Mouse (Mus musculus) ovary, postnatal 10 days (tissue): Measurements from ENCODE around the gene Rmi1.
"Not testable (repeated sequence)": the region's sequence is repeated elsewhere in the genome, so short reads cannot be mapped to it uniquely, and the experiment has no call there.

ENCODE experiments used
- DNase-seq: peaks from one replicate; pipeline ENCODE4 v3.0.0; 2022; ENCODE audit warnings: low spot score

Rmi1 gene

GRCm38 (mm10) chr13:58402003-58402743 lies at the start of gene Rmi1:
Gene Rmi1 (plus strand): TSS chr13:58402248.
- DNase-seq = peak; percentile 99

- DNase-seq = no peak
Measured at GRCm38 (mm10) chr13:58352996-58353395, 49.1 kb upstream of the Rmi1 start.

GRCm38 (mm10) chr13:58358629-58359303 lies 43.3 kb upstream of the Rmi1 start, which contains the start of gene Kif27:
Gene Kif27 (minus strand): TSS chr13:58359122.
- peak; percentile 53 for DNase-seq

GRCm38 (mm10) chr13:58359304-58359653 lies 42.8 kb upstream of the Rmi1 start:
- DNase-seq = no peak

GRCm38 (mm10) chr13:58364353-58365175 lies 37.5 kb upstream of the Rmi1 start:
- DNase-seq = no peak

- not testable (repeated sequence) for DNase-seq
Measured at GRCm38 (mm10) chr13:58365179-58365578, 36.9 kb upstream of the Rmi1 start.

GRCm38 (mm10) chr13:58366373-58366772 lies 35.7 kb upstream of the Rmi1 start:
- no peak for DNase-seq

GRCm38 (mm10) chr13:58367641-58368040 lies 34.4 kb upstream of the Rmi1 start:
- DNase-seq = no peak

- DNase-seq = no peak
Measured at GRCm38 (mm10) chr13:58368835-58369234, 33.2 kb upstream of the Rmi1 start.

- DNase-seq = no peak
Measured at GRCm38 (mm10) chr13:58372278-58373152, 29.5 kb upstream of the Rmi1 start.

- DNase-seq = no peak
Measured at GRCm38 (mm10) chr13:58373153-58373470, 28.9 kb upstream of the Rmi1 start.

- DNase-seq = no peak
Measured at GRCm38 (mm10) chr13:58384371-58384770, 17.7 kb upstream of the Rmi1 start.

GRCm38 (mm10) chr13:58384779-58385546 lies 17.1 kb upstream of the Rmi1 start, which contains the start of gene 2210016F16Rik:
Gene 2210016F16Rik (minus strand): TSS chr13:58385225.
- DNase-seq = peak; percentile 55

GRCm38 (mm10) chr13:58385547-58385920 lies 16.5 kb upstream of the Rmi1 start:
- no peak for DNase-seq

GRCm38 (mm10) chr13:58387948-58388347 lies 14.1 kb upstream of the Rmi1 start:
- DNase-seq = peak; percentile 28

- no peak for DNase-seq
Measured at GRCm38 (mm10) chr13:58388379-58388778, 13.7 kb upstream of the Rmi1 start.

- no peak for DNase-seq
Measured at GRCm38 (mm10) chr13:58389324-58389951, 12.6 kb upstream of the Rmi1 start.

GRCm38 (mm10) chr13:58394392-58394791 lies 7.7 kb upstream of the Rmi1 start:
- not testable (repeated sequence) for DNase-seq

GRCm38 (mm10) chr13:58397651-58398050 lies 4.4 kb upstream of the Rmi1 start:
- DNase-seq = no peak

- DNase-seq = no peak
Measured at GRCm38 (mm10) chr13:58400576-58400975, 1.5 kb upstream of the Rmi1 start.
